Mouse (Mus musculus) kidney, postnatal 4 days (tissue): Measurements from ENCODE around the gene Inpp4b.
"Not testable (repeated sequence)": the region's sequence is repeated elsewhere in the genome, so short reads cannot be mapped to it uniquely, and the experiment has no call there.

Source experiments
- DNase-seq, 2 experiments: peaks; one replicate each; pipeline ENCODE4 v3.0.0; 2021; ENCODE audit warnings: mixed read lengths in 2 of 2

Gene Inpp4b

GRCm38 (mm10) chr8:82017792-82018191, 675.4 kb downstream of the Inpp4b start:
- no peak for DNase-seq

GRCm38 (mm10) chr8:82027401-82027800, 685.0 kb downstream of the Inpp4b start:
- peak; percentile 41 to 63 for DNase-seq

GRCm38 (mm10) chr8:82028896-82029295, 686.5 kb downstream of the Inpp4b start:
- DNase-seq = peak; percentile 23 to 39

- not testable (repeated sequence) for DNase-seq
Observed at GRCm38 (mm10) chr8:82032035-82032434, 689.7 kb downstream of the Inpp4b start.

GRCm38 (mm10) chr8:82054030-82054429, 711.7 kb downstream of the Inpp4b start:
- DNase-seq = no peak

- DNase-seq = no peak
Observed at GRCm38 (mm10) chr8:82067619-82068018, 725.3 kb downstream of the Inpp4b start.

GRCm38 (mm10) chr8:82079267-82079666, 736.9 kb downstream of the Inpp4b start:
- no peak for DNase-seq

- not testable (repeated sequence) for DNase-seq
Observed at GRCm38 (mm10) chr8:82086631-82087030, 744.3 kb downstream of the Inpp4b start.

GRCm38 (mm10) chr8:82090901-82091300, 748.5 kb downstream of the Inpp4b start:
- no peak for DNase-seq

GRCm38 (mm10) chr8:82093274-82093673, 750.9 kb downstream of the Inpp4b start:
- DNase-seq = no peak

- no peak for DNase-seq
Observed at GRCm38 (mm10) chr8:82104560-82104959, 762.2 kb downstream of the Inpp4b start.

- no peak for DNase-seq
Observed at GRCm38 (mm10) chr8:82106131-82106530, 763.8 kb downstream of the Inpp4b start.

GRCm38 (mm10) chr8:82150272-82150671, 807.9 kb downstream of the Inpp4b start:
- no peak for DNase-seq

- DNase-seq = no peak
Observed at GRCm38 (mm10) chr8:82157928-82158327, 815.6 kb downstream of the Inpp4b start.
